Mouse (Mus musculus) kidney, embryonic 14.5 days (tissue): Measurements from ENCODE around the gene Serbp1. TPM values are rescaled to one million over a fixed set of nuclear protein-coding genes. Genes with fewer than 3 reads are reported as not detected.

ENCODE experiments used
- ATAC-seq: fragments of 200-750 bp; cut with Nextera tagmentation; 2 replicates; pipeline ENCODE4 v1.8.0; 2017; ENCODE audit warnings: moderate number of reproducible peaks, mild to moderate bottlenecking, moderate TSS enrichment, moderate library complexity; ENCODE audit not compliant: low FRiP score, low TSS enrichment
- H3K27ac ChIP-seq: fragments of 300-500 bp; sonication (generic); 2 replicates; pipeline ENCODE4 v1.5.1; 2014; ENCODE audit warnings: low read depth, mild to moderate bottlenecking, low read length, moderate library complexity, mixed read lengths
- H3K27me3 ChIP-seq: fragments of 300-500 bp; sonication (generic); 2 replicates; pipeline ENCODE4 v1.6.1; 2014; ENCODE audit warnings: mild to moderate bottlenecking, low read length; ENCODE audit not compliant: control insufficient read depth, insufficient read depth
- H3K36me3 ChIP-seq: fragments of 300-500 bp; sonication (generic); 2 replicates; pipeline ENCODE4 v1.6.1; 2014; ENCODE audit warnings: low read length, mixed read lengths; ENCODE audit not compliant: control insufficient read depth, insufficient read depth
- H3K4me1 ChIP-seq: fragments of 300-500 bp; sonication (generic); 2 replicates; pipeline ENCODE4 v1.6.1; 2014; ENCODE audit warnings: low read length, mixed read lengths; ENCODE audit not compliant: control insufficient read depth, insufficient read depth
- H3K4me2 ChIP-seq: fragments of 300-500 bp; sonication (generic); replicated peaks from 2 replicates; pipeline ENCODE4 v1.6.1; 2014; ENCODE audit warnings: low read depth, mild to moderate bottlenecking, low read length
- H3K4me3 ChIP-seq: fragments of 300-500 bp; sonication (generic); 2 replicates; pipeline ENCODE4 v1.5.1; 2014; ENCODE audit warnings: mild to moderate bottlenecking, low read length
- H3K9ac ChIP-seq: fragments of 300-500 bp; sonication (generic); 2 replicates; pipeline ENCODE4 v1.6.1; 2014; ENCODE audit warnings: low read depth, mild to moderate bottlenecking, low read length, moderate library complexity
- H3K9me3 ChIP-seq: fragments of 300-500 bp; sonication (generic); 2 replicates; pipeline ENCODE4 v1.6.1; 2016; ENCODE audit warnings: low read length; ENCODE audit not compliant: control insufficient read depth
- WGBS: fragments of 180-500 bp; shearing (Covaris S2); extraction: QIAGEN DNeasy Blood & Tissue Kit; methylation state at CpG from one replicate; pipeline ENCODE4 v1.1.7; 2014; 5-methylcytosine and 5-hydroxymethylcytosine counted together
- polyA plus RNA-seq: library from polyadenylated mRNA; unstranded; fragments of >200 nt; fragmentation: Nextera tagmentation; extraction: Ambion mirVana; gene quantifications from 2 replicates; pipeline ENCODE4 v1.2.1, GENCODE M21; 2014

Gene Serbp1
- polyA plus RNA-seq, 1 experiment from 2014 or later = 546 TPM

- Histone ChIP-seq H3K9me3 (no peaks in the 10 kb centered on the region), H3K27me3 (no peaks in the 10 kb centered on the region), H3K4me1 (no peaks in the 10 kb centered on the region), H3K4me3 (no peak overlapping the region), H3K27ac (no peak overlapping the region), H3K4me2 (no peak overlapping the region), H3K9ac (no peak overlapping the region), H3K36me3 (no peaks in the 10 kb centered on the region)
- no peak for ATAC-seq
- 87% methylated on average over 5 of the region's 5 CpGs for WGBS
These were observed 6.5 kb downstream of the Serbp1 start for GRCm38 (mm10) chr6:67244451-67244850.

GRCm38 (mm10) chr6:67251095-67251494 is 13.1 kb downstream of the Serbp1 start:
- ATAC-seq = no peak
- Histone ChIP-seq H3K4me1 (no peaks in the 10 kb centered on the region), H3K9me3 (no peaks in the 10 kb centered on the region), H3K27ac (no peak overlapping the region), H3K9ac (no peak overlapping the region), H3K4me3 (no peak overlapping the region), H3K27me3 (no peaks in the 10 kb centered on the region), H3K4me2 (no peak overlapping the region), H3K36me3 (no peaks in the 10 kb centered on the region)
- WGBS = 88% methylated on average over 4 of the region's 4 CpGs

GRCm38 (mm10) chr6:67264935-67265334 is 27.0 kb downstream of the Serbp1 start:
- Histone ChIP-seq H3K9me3 (no peaks in the 10 kb centered on the region), H3K4me3 (no peak overlapping the region), H3K4me1 (0 out of 2 replicates have a peak, but pooled peaks cover 4% of the 10 kb centered on the region), H3K36me3 (no peaks in the 10 kb centered on the region), H3K4me2 (no peak overlapping the region), H3K27me3 (no peaks in the 10 kb centered on the region), H3K27ac (no peak overlapping the region), H3K9ac (no peak overlapping the region)
- 89% methylated on average over 7 of the region's 7 CpGs for WGBS
- no peak for ATAC-seq

- peak overlapping the region; percentile 73; the same call in 1 of the 2 replicates for H3K27ac ChIP-seq
- ATAC-seq = peak; percentile 84
These were observed 28.2 kb downstream of the Serbp1 start for GRCm38 (mm10) chr6:67266159-67266657.

GRCm38 (mm10) chr6:67266664-67267407 is 28.9 kb downstream of the Serbp1 start:
- peak overlapping the region; percentile 100 for H3K9ac ChIP-seq
- peak overlapping the region; percentile 90 for H3K27ac ChIP-seq
- H3K36me3 ChIP-seq = peaks cover 8% of the 10 kb centered on the region
- no peaks in the 10 kb centered on the region for H3K9me3 ChIP-seq
- 1% methylated on average over 68 of the region's 68 CpGs for WGBS
- H3K4me3 ChIP-seq = peak overlapping the region; percentile 100
- H3K27me3 ChIP-seq = no peaks in the 10 kb centered on the region
- 0 out of 2 replicates have a peak, but pooled peaks cover 4% of the 10 kb centered on the region for H3K4me1 ChIP-seq
- peak overlapping the region; percentile 71 for H3K4me2 ChIP-seq
- ATAC-seq = peak; percentile 99

More at GRCm38 (mm10) chr6:67266159-67266657, 28.2 kb downstream of the Serbp1 start:
- Histone ChIP-seq H3K36me3 (peaks cover 2% of the 10 kb centered on the region; the same call in 1 of the 2 replicates), H3K4me2 (peak overlapping the region; percentile 64), H3K4me3 (peak overlapping the region; percentile 100), H3K4me1 (0 out of 2 replicates have a peak, but pooled peaks cover 4% of the 10 kb centered on the region), H3K9me3 (no peaks in the 10 kb centered on the region), H3K27me3 (no peaks in the 10 kb centered on the region), H3K9ac (peak overlapping the region; percentile 63)
- WGBS = under 1% methylated on average over 23 of the region's 23 CpGs

GRCm38 (mm10) chr6:67267408-67268244 is 29.6 kb downstream of the Serbp1 start:
- peak overlapping the region; percentile 71 for H3K4me2 ChIP-seq
- no peaks in the 10 kb centered on the region for H3K9me3 ChIP-seq
- H3K27ac ChIP-seq = peak overlapping the region; percentile 90
- H3K27me3 ChIP-seq = no peaks in the 10 kb centered on the region
- H3K4me1 ChIP-seq = 0 out of 2 replicates have a peak, but pooled peaks cover 4% of the 10 kb centered on the region
- WGBS = 1% methylated on average over 65 of the region's 65 CpGs
- peak; percentile 11; the same call in 1 of the 2 replicates for ATAC-seq
- H3K36me3 ChIP-seq = peaks cover 15% of the 10 kb centered on the region
- peak overlapping the region; percentile 100 for H3K4me3 ChIP-seq
- H3K9ac ChIP-seq = peak overlapping the region; percentile 100

GRCm38 (mm10) chr6:67268245-67268612 is 30.3 kb downstream of the Serbp1 start:
- WGBS = 2% methylated on average over 2 of the region's 2 CpGs
- 0 out of 2 replicates have a peak, but pooled peaks cover 4% of the 10 kb centered on the region for H3K4me1 ChIP-seq
- H3K9ac ChIP-seq = peak overlapping the region; percentile 100
- peak overlapping the region; percentile 71 for H3K4me2 ChIP-seq
- no peaks in the 10 kb centered on the region for H3K9me3 ChIP-seq
- H3K27me3 ChIP-seq = no peaks in the 10 kb centered on the region
- peaks cover 20% of the 10 kb centered on the region for H3K36me3 ChIP-seq
- no peak for ATAC-seq
- 0 out of 2 replicates have a peak overlapping the region, but pooled peaks have one; percentile 90 for H3K27ac ChIP-seq
- H3K4me3 ChIP-seq = peak overlapping the region; percentile 100

GRCm38 (mm10) chr6:67268983-67269382 is 31.0 kb downstream of the Serbp1 start:
- WGBS = 4% methylated on average over 1 of the region's 1 CpGs

More at GRCm38 (mm10) chr6:67268983-67269382, 31.0 kb downstream of the Serbp1 start:
- H3K36me3 ChIP-seq = peaks cover 26% of the 10 kb centered on the region
- H3K4me1 ChIP-seq = 0 out of 2 replicates have a peak, but pooled peaks cover 4% of the 10 kb centered on the region
- H3K9ac ChIP-seq = peak overlapping the region; percentile 100; the same call in 1 of the 2 replicates
- H3K27ac ChIP-seq = no peak overlapping the region
- peak overlapping the region; percentile 100 for H3K4me3 ChIP-seq
- no peaks in the 10 kb centered on the region for H3K9me3 ChIP-seq
- ATAC-seq = no peak
- peak overlapping the region; percentile 71 for H3K4me2 ChIP-seq
- H3K27me3 ChIP-seq = no peaks in the 10 kb centered on the region
